Mouse (Mus musculus): Measurements from ENCODE around the gene Ppfia3.

GRCm38 (mm10) chr7:45308551-45309240 lies 58.1 kb downstream of the Ppfia3 start:
- TF ChIP-seq CTCF (IDR thresholded peaks at IDR 0.05; ENCODE audit: low read depth) = no peak
- TF ChIP-seq EP300 (IDR thresholded peaks at IDR 0.05; ENCODE audit: low read depth) = no peak

All from heart, postnatal 0 days (tissue).